In the genomic region with DNA sequence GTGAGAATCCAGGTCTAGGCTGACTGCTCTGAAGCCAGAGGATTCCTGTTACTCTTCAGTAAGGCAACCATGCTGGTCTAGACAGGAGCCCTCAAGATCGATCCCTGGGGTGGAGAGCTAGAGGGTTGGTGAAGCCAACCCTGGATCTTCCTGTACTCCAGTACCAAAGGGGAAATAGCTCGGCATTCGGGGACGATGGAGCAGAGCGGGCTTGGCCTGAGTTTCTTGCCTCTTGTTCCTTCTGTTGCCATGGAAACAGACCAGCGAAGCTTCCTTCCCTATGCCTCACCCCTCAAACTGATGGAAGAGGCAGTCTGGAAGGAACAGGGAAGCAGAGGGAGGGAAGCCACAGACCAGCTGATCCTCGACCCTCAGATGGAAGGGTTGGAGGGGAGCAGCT, we compare ENCODE assay signal across 10 mouse cellular contexts. TPM values are rescaled to one million over a fixed set of nuclear protein-coding genes. Genes with fewer than 3 reads are reported as not detected.
DNase-seq lines count a peak whose midpoint lies in the region; ATAC-seq and TF ChIP-seq lines count a peak whose summit lies in the region.
"Had no signal": no experiment of that assay in that cellular context is flagged by ENCODE, and none has a peak within 500 bp of the region (broad histone marks: within the 10 kb centered on the region; RNA-seq: fewer than 3 reads in every experiment).

No protein-coding gene starts in this region.

- peak overlapping the region; percentile 15; the same call in 1 of the 2 replicates for H3K4me2 ChIP-seq in hindbrain, embryonic 14.5 days (replicated peaks)
- peak overlapping the region; percentile 23 for H3K4me2 ChIP-seq in midbrain, postnatal 0 days (ENCODE audit: low read depth, low read length, poor library complexity, severe bottlenecking)
- H3K4me2 ChIP-seq in kidney, embryonic 15.5 days, result no peak overlapping the region

- peak; percentile 61 for ATAC-seq in hindbrain, embryonic 14.5 days (ENCODE audit: low FRiP score)
- ATAC-seq in midbrain, postnatal 0 days (ENCODE audit: low FRiP score), result 0 out of 2 replicates have a peak, but pooled peaks have one; percentile 64
- ATAC-seq in kidney, embryonic 15.5 days (replicated peaks; ENCODE audit: low FRiP score), result no peak
- ATAC-seq: Patski had no signal

- no peak for TF ChIP-seq CTCF in brain, embryonic 14.5 days (IDR thresholded peaks at IDR 0.05; ENCODE audit: borderline replicate concordance, extremely low read depth, insufficient read depth, insufficient read length)
- no peak for TF ChIP-seq CTCF in cortical plate, adult 2 months (IDR thresholded peaks at IDR 0.05; ENCODE audit: extremely low read depth, insufficient read depth, low read length)
- TF ChIP-seq CTCF in midbrain, postnatal 0 days (IDR thresholded peaks at IDR 0.05), result no peak
- TF ChIP-seq CTCF in thymus, adult 2 months (IDR thresholded peaks at IDR 0.05; ENCODE audit: borderline replicate concordance, control insufficient read depth, extremely low read depth, insufficient read depth, low read length, poor library complexity), result no peak

- no peak overlapping the region for H3K4me3 ChIP-seq in cortical plate, adult 2 months (ENCODE audit: insufficient read depth, low read length)
- no peak overlapping the region for H3K4me3 ChIP-seq in hindbrain, embryonic 14.5 days (replicated peaks; ENCODE audit: low read length)
- H3K4me3 ChIP-seq in midbrain, postnatal 0 days (ENCODE audit: low read depth, low read length), result no peak overlapping the region
- no peak overlapping the region for H3K4me3 ChIP-seq in kidney, embryonic 15.5 days (replicated peaks)
- no peak overlapping the region for H3K4me3 ChIP-seq in thymus, adult 2 months (ENCODE audit: control insufficient read depth, insufficient read depth, low read length)

- peak; percentile 84 for DNase-seq in brain, embryonic 14.5 days (ENCODE audit: low read depth)
- DNase-seq in hindbrain, embryonic 14.5 days (ENCODE audit: low spot score), result peak; percentile 72
- DNase-seq in midbrain, postnatal 0 days (ENCODE audit: low spot score), result peak; percentile 83
- DNase-seq in urinary bladder, postnatal 25 days (ENCODE audit: low spot score), result no peak
- DNase-seq in thymus, adult 2 months, result no peak
- no peak for DNase-seq in kidney, postnatal 10 days
- DNase-seq: lung, postnatal 14 days had no signal

- no peaks in the 10 kb centered on the region for H3K27me3 ChIP-seq in hindbrain, embryonic 14.5 days (ENCODE audit: control insufficient read depth, insufficient read depth, low read length)
- no peaks in the 10 kb centered on the region for H3K27me3 ChIP-seq in midbrain, postnatal 0 days (ENCODE audit: insufficient read depth, low read length)
- H3K27me3 ChIP-seq in kidney, embryonic 15.5 days, result peaks cover 23% of the 10 kb centered on the region
- H3K27me3 ChIP-seq in thymus, adult 2 months (ENCODE audit: control insufficient read depth, insufficient read depth, low read length), result no peaks in the 10 kb centered on the region

- peaks cover 29% of the 10 kb centered on the region for H3K4me1 ChIP-seq in cortical plate, adult 2 months (ENCODE audit: control insufficient read depth, insufficient read depth, low read length)
- peaks cover 23% of the 10 kb centered on the region for H3K4me1 ChIP-seq in hindbrain, embryonic 14.5 days (replicated peaks; ENCODE audit: control insufficient read depth, insufficient read depth, low read length)
- H3K4me1 ChIP-seq in midbrain, postnatal 0 days (ENCODE audit: insufficient read depth, low read length), result peaks cover 23% of the 10 kb centered on the region
- H3K4me1 ChIP-seq in kidney, embryonic 15.5 days, result no peaks in the 10 kb centered on the region
- no peaks in the 10 kb centered on the region for H3K4me1 ChIP-seq in thymus, adult 2 months (replicated peaks; ENCODE audit: control insufficient read depth, insufficient read depth, low read length)

- peak overlapping the region; percentile 45 for H3K27ac ChIP-seq in cortical plate, adult 2 months (ENCODE audit: insufficient read depth, low read length)
- peak overlapping the region; percentile 66; the same call in 1 of the 2 replicates for H3K27ac ChIP-seq in hindbrain, embryonic 14.5 days
- H3K27ac ChIP-seq in midbrain, postnatal 0 days (ENCODE audit: low read depth, low read length), result peak overlapping the region; percentile 66
- no peak overlapping the region for H3K27ac ChIP-seq in kidney, embryonic 15.5 days
- no peak overlapping the region for H3K27ac ChIP-seq in thymus, adult 2 months (ENCODE audit: control insufficient read depth, insufficient read depth, low read length)

- 14% methylated on average over 7 of the region's 7 CpGs for WGBS in hindbrain, embryonic 14.5 days
- 12% methylated on average over 7 of the region's 7 CpGs for WGBS in midbrain, postnatal 0 days
- 28% methylated on average over 7 of the region's 7 CpGs for WGBS in kidney, embryonic 15.5 days
- 19% methylated on average over 7 of the region's 7 CpGs for whole genome bisulfite sequencing in thymus, adult 2 months

- no peak overlapping the region for H3K9ac ChIP-seq in hindbrain, embryonic 14.5 days
- no peak overlapping the region for H3K9ac ChIP-seq in midbrain, postnatal 0 days (replicated peaks; ENCODE audit: low read length, poor library complexity, severe bottlenecking)
- no peak overlapping the region for H3K9ac ChIP-seq in kidney, embryonic 15.5 days

- no peak for TF ChIP-seq POLR2A in brain, embryonic 14.5 days (IDR thresholded peaks at IDR 0.05; ENCODE audit: borderline replicate concordance, extremely low read depth, insufficient read depth, insufficient read length, poor library complexity, severe bottlenecking)
- no peak for TF ChIP-seq POLR2A in cortical plate, adult 2 months (IDR thresholded peaks at IDR 0.05; ENCODE audit: extremely low read depth, insufficient read depth, low read length)
- TF ChIP-seq POLR2A in thymus, adult 2 months (IDR thresholded peaks at IDR 0.05; ENCODE audit: control insufficient read depth, extremely low read depth, insufficient read depth, low read length, poor library complexity), result no peak

- no peaks in the 10 kb centered on the region for H3K9me3 ChIP-seq in hindbrain, embryonic 14.5 days (ENCODE audit: control insufficient read depth, low read length)
- no peaks in the 10 kb centered on the region for H3K9me3 ChIP-seq in midbrain, postnatal 0 days (ENCODE audit: low read length)
- H3K9me3 ChIP-seq in kidney, embryonic 15.5 days (replicated peaks), result no peaks in the 10 kb centered on the region

- no peaks in the 10 kb centered on the region for H3K36me3 ChIP-seq in hindbrain, embryonic 14.5 days (replicated peaks; ENCODE audit: control insufficient read depth, insufficient read depth)
- H3K36me3 ChIP-seq in midbrain, postnatal 0 days (ENCODE audit: insufficient read depth, low read length), result no peaks in the 10 kb centered on the region
- H3K36me3 ChIP-seq in kidney, embryonic 15.5 days, result no peaks in the 10 kb centered on the region
- no peaks in the 10 kb centered on the region for H3K36me3 ChIP-seq in thymus, adult 2 months (ENCODE audit: control insufficient read depth, insufficient read depth, low read length)

RNA-seq across cellular contexts. Expression of gene Rasgef1a, which starts 8.3 kb away (rescaled TPM):
- polyA plus RNA-seq in brain, embryonic 14.5 days (2012; rRNA removed), result 5.5 and 5.8 TPM in 2 replicates
- 160 and 164 TPM in 2 replicates for polyA plus RNA-seq in cortical plate, adult 2 months (2012; rRNA removed)
- polyA plus RNA-seq in hindbrain, embryonic 14.5 days (2014; fragmentation: Nextera tagmentation; extraction: Ambion mirVana), result 1.5 and 2.3 TPM in 2 replicates
- 23.0 and 25.4 TPM in 2 replicates for total RNA-seq in midbrain, postnatal 0 days (2014; rRNA removed)
- 10.9 and 11.6 TPM in 2 replicates for polyA plus RNA-seq in midbrain, postnatal 0 days (2015; fragmentation: Nextera tagmentation; extraction: Ambion mirVana)
- polyA plus RNA-seq in kidney, embryonic 15.5 days (2015; fragmentation: Nextera tagmentation; extraction: Ambion mirVana), result 0.76 and 1.0 TPM in 2 replicates
- 1.0 and 1.1 TPM in 2 replicates for polyA plus RNA-seq in thymus, adult 2 months (2012; rRNA removed)

Comparison
In these comparisons a context has a peak if more than half of its experiments do, and no peak if none do; other contexts are left out.
1. DNase-seq: peak in brain, embryonic 14.5 days (single experiment), hindbrain, embryonic 14.5 days (single experiment) and midbrain, postnatal 0 days (single experiment); none in urinary bladder, postnatal 25 days (single experiment), thymus, adult 2 months (single experiment) and kidney, postnatal 10 days (single experiment).
2. H3K27ac ChIP-seq: peak in cortical plate, adult 2 months (single experiment), hindbrain, embryonic 14.5 days (single experiment) and midbrain, postnatal 0 days (single experiment); none in kidney, embryonic 15.5 days (single experiment) and thymus, adult 2 months (single experiment).
3. RNA of gene Rasgef1a, which starts 8.3 kb away (polyA plus RNA-seq): 160 to 164 TPM in cortical plate, adult 2 months; 10.9 to 11.6 TPM in midbrain, postnatal 0 days, 5.5 to 5.8 TPM in brain, embryonic 14.5 days, 1.5 to 2.3 TPM in hindbrain, embryonic 14.5 days, 1.0 to 1.1 TPM in thymus, adult 2 months and 0.76 to 1.0 TPM in kidney, embryonic 15.5 days; every median in the first group is over 10 times any median in the second.